In genomic region chr19:9954811-9955202, GRCm38 (mm10) we compare ENCODE assay signal across 8 mouse cellular contexts. TPM values are rescaled to one million over a fixed set of nuclear protein-coding genes. Genes with fewer than 3 reads are reported as not detected.
DNase-seq lines count a peak whose midpoint lies in the region; ATAC-seq lines count a peak whose summit lies in the region.

No protein-coding gene starts in this region.

- no peaks in the 10 kb centered on the region for H3K36me3 ChIP-seq in intestine, embryonic 16.5 days (ENCODE audit: control insufficient read depth, insufficient read depth, low read length)

- 31% methylated on average over 5 of the region's 5 CpGs for WGBS in intestine, embryonic 16.5 days

- peak overlapping the region; percentile 64 for H3K9ac ChIP-seq in intestine, embryonic 16.5 days (ENCODE audit: low read depth, low read length)

- no peaks in the 10 kb centered on the region for H3K27me3 ChIP-seq in intestine, embryonic 16.5 days (replicated peaks; ENCODE audit: control insufficient read depth, insufficient read depth, low read length)

- H3K27ac ChIP-seq in intestine, embryonic 16.5 days (ENCODE audit: low read length): peak overlapping the region; percentile 95

- peak overlapping the region; percentile 43 for H3K4me2 ChIP-seq in intestine, embryonic 16.5 days (ENCODE audit: low read depth, low read length)

- H3K9me3 ChIP-seq in intestine, embryonic 16.5 days (ENCODE audit: control insufficient read depth, low read length): 0 out of 2 replicates have a peak, but pooled peaks cover 2% of the 10 kb centered on the region

- ATAC-seq in intestine, embryonic 16.5 days: peak; percentile 72

- H3K4me3 ChIP-seq in intestine, embryonic 16.5 days (ENCODE audit: low read length): no peak overlapping the region; the same call in 1 of the 2 replicates

- peak; percentile 63 for DNase-seq in adrenal gland, postnatal 14 days
- no peak for DNase-seq in adrenal gland, adult (ENCODE audit: inconsistent age in 2 of 2, low spot score in 1 of 2)
- DNase-seq in ovary, postnatal 14 days (ENCODE audit: low spot score): peak; percentile 27
- no peak for DNase-seq in ovary, postnatal 36 days (ENCODE audit: low spot score)
- peak; percentile 48 for DNase-seq in lung, postnatal 14 days
- DNase-seq in adipocyte (ENCODE audit: low spot score): no peak
- DNase-seq in testis, postnatal 14 days (ENCODE audit: low spot score): no peak

- peaks cover 6% of the 10 kb centered on the region for H3K4me1 ChIP-seq in intestine, embryonic 16.5 days (ENCODE audit: control insufficient read depth, insufficient read depth, low read length)

RNA-seq across cellular contexts. Expression of gene Fth1, which starts 25.6 kb away (rescaled TPM):
- total RNA-seq in adrenal gland, postnatal 14 days (2021): 2,322 and 2,352 TPM in 2 replicates
- polyA plus RNA-seq in intestine, embryonic 16.5 days (2015; fragmentation: Nextera tagmentation; extraction: Ambion mirVana): 2,278 and 2,351 TPM in 2 replicates

RNA-seq across cellular contexts. Expression of gene Best1, which starts 46.6 kb away (rescaled TPM):
- 0.19 TPM in 1 of 2 replicates, not detected in the other for total RNA-seq in adrenal gland, postnatal 14 days (2021)
- polyA plus RNA-seq in intestine, embryonic 16.5 days (2015; fragmentation: Nextera tagmentation; extraction: Ambion mirVana): 0.42 and 0.72 TPM in 2 replicates

RNA-seq across cellular contexts. Expression of gene Rab3il1, which starts 46.7 kb away (rescaled TPM):
- 9.7 and 10.1 TPM in 2 replicates for total RNA-seq in adrenal gland, postnatal 14 days (2021)
- 45.7 and 48.8 TPM in 2 replicates for polyA plus RNA-seq in intestine, embryonic 16.5 days (2015; fragmentation: Nextera tagmentation; extraction: Ambion mirVana)

RNA-seq across cellular contexts. Expression of gene Incenp, which starts 55.5 kb away (rescaled TPM):
- 25.3 and 29.3 TPM in 2 replicates for total RNA-seq in adrenal gland, postnatal 14 days (2021)
- 63.8 and 64.4 TPM in 2 replicates for polyA plus RNA-seq in intestine, embryonic 16.5 days (2015; fragmentation: Nextera tagmentation; extraction: Ambion mirVana)

Comparison
In these comparisons a context has a peak if more than half of its experiments do, and no peak if none do; other contexts are left out.
1. DNase-seq: peak in adrenal gland, postnatal 14 days (single experiment), ovary, postnatal 14 days (single experiment) and lung, postnatal 14 days (single experiment); none in adrenal gland, adult (0 of 2), ovary, postnatal 36 days (single experiment), adipocyte (single experiment) and testis, postnatal 14 days (single experiment).